Mouse (Mus musculus): Measurements from ENCODE around the gene Ndufs8.

GRCm38 (mm10) chr19:3931716-3932115 lies 19.1 kb upstream of the Ndufs8 start:
- TF ChIP-seq CTCF (IDR thresholded peaks at IDR 0.05; ENCODE audit: low read depth, low read length) (no peak), POLR2AphosphoS5 (IDR thresholded peaks at IDR 0.05; ENCODE audit: insufficient replicate concordance, low read depth, low read length) (no peak), TAL1 (conservative IDR thresholded peaks at IDR 0.05; ENCODE audit: low read depth, low read length) (no peak), GATA1 (IDR thresholded peaks at IDR 0.05; ENCODE audit: borderline replicate concordance, low read length) (no peak)

Data from G1E (cell line).